Mouse (Mus musculus) lung, adult 2 months (tissue): ENCODE measurements around the gene Dlgap5.

Source experiments
- CTCF ChIP-seq: fragments of 200-500 bp; IDR thresholded peaks from 2 replicates; pipeline ENCODE4 v1.5.1; 2011; ENCODE audit warnings: mild to moderate bottlenecking, low read length, control low read depth; ENCODE audit not compliant: insufficient read depth
- POLR2A ChIP-seq: fragments of 200-500 bp; IDR thresholded peaks from 2 replicates; pipeline ENCODE4 v1.6.1; 2011; ENCODE audit warnings: low read depth, mild to moderate bottlenecking, control low read depth, low read length, borderline replicate concordance; ENCODE audit errors: extremely low read depth

DNA sequence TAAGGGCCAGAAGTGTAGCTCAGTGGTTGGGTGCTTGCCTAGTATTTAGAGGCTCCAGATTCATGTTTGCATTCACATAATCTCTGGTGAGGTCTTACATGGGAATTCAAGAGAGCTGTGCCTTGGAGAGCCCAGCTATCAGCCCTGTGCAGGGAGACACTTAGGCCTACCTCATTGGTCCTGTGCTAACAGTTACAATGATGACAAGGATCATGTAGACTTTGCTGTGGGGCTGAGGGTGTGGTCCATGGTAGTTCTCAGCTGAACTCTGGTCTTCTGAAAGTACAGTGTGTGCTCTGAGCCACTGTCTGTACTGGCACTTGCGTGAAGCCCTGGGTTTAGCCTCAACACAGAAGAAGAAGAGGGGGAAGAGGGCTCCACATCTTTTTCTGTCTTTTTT lies 71.5 kb downstream of the Dlgap5 start:
- TF ChIP-seq CTCF: no peak
- TF ChIP-seq POLR2A: no peak
